28 mouse cellular contexts compared by ENCODE assay signal in the genomic region with DNA sequence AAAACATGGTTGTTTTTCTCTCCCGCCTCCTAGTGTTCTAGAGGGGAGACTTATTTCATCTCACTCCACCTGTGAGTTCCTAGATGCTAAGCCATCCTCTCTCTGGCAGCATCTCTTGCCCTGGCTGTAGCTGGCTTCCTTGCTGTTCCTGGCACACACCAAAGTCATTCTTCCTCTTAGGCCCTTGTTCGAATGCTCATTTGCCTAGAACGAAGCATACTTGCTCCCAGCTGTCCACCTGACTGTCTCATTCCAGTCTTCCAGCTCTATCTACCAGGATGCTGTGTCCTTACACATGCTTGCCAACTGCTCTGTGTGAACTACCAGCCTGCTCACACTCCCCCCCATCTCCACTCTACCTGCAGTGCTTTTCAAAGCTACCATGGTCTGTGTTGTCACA.
A peak's percentile ranks its signal among the peaks of the same experiment; 100 is the strongest.
DNase-seq lines count a peak whose midpoint lies in the region; ATAC-seq and TF ChIP-seq lines count a peak whose summit lies in the region.
"Had no signal": no experiment of that assay in that cellular context is flagged by ENCODE, and none has a peak within 500 bp of the region (broad histone marks: within the 10 kb centered on the region; RNA-seq: fewer than 3 reads in every experiment).

No protein-coding gene starts in this region.

- no peak for DNase-seq in hindbrain, embryonic 10.5 days (ENCODE audit: low spot score)
- DNase-seq in midbrain, postnatal 0 days (ENCODE audit: low spot score) = peak; percentile 51
- DNase-seq in midbrain, embryonic 14.5 days = no peak
- DNase-seq in cerebellum, adult 9-11 months = peak; percentile 88
- no peak for DNase-seq in right cerebral cortex, adult 2 months (ENCODE audit: low spot score in 2 of 2)
- DNase-seq in MN1 (ENCODE audit: low spot score) = no peak
- DNase-seq: adrenal gland, postnatal 14 days; gastrocnemius, postnatal 14 days; heart, adult 18-20 months; heart, postnatal 36 days; kidney, adult 18-20 months; kidney, postnatal 36 days; layer of hippocampus, postnatal 36 days; lung, postnatal 36 days had no signal

- 0 out of 2 replicates have a peak, but pooled peaks cover 3% of the 10 kb centered on the region for H3K36me3 ChIP-seq in hindbrain, embryonic 10.5 days
- H3K36me3 ChIP-seq in hindbrain, embryonic 16.5 days (ENCODE audit: control insufficient read depth, insufficient read depth, low read length) = no peaks in the 10 kb centered on the region
- no peaks in the 10 kb centered on the region for H3K36me3 ChIP-seq in midbrain, postnatal 0 days (ENCODE audit: insufficient read depth, low read length)
- H3K36me3 ChIP-seq in midbrain, embryonic 14.5 days (ENCODE audit: control insufficient read depth, insufficient read depth, low read length) = no peaks in the 10 kb centered on the region
- H3K36me3 ChIP-seq: G1E; kidney, embryonic 15.5 days; limb, embryonic 13.5 days; lung, embryonic 15.5 days; neural tube, embryonic 13.5 days; stomach, embryonic 15.5 days had no signal

- H3K9me3 ChIP-seq in hindbrain, embryonic 10.5 days = no peaks in the 10 kb centered on the region
- H3K9me3 ChIP-seq in hindbrain, embryonic 16.5 days (ENCODE audit: control insufficient read depth, low read length) = no peaks in the 10 kb centered on the region
- no peaks in the 10 kb centered on the region for H3K9me3 ChIP-seq in midbrain, postnatal 0 days (ENCODE audit: low read length)
- no peaks in the 10 kb centered on the region for H3K9me3 ChIP-seq in midbrain, embryonic 14.5 days (ENCODE audit: control insufficient read depth, low read length)
- H3K9me3 ChIP-seq: forebrain, embryonic 13.5 days; G1E; kidney, embryonic 15.5 days; limb, embryonic 13.5 days; lung, embryonic 15.5 days; neural tube, embryonic 13.5 days; stomach, embryonic 15.5 days had no signal

- 0 out of 2 replicates have a peak overlapping the region, but pooled peaks have one; percentile 8 for H3K27ac ChIP-seq in hindbrain, embryonic 10.5 days
- no peak overlapping the region for H3K27ac ChIP-seq in hindbrain, embryonic 16.5 days (ENCODE audit: low read depth, low read length)
- no peak overlapping the region for H3K27ac ChIP-seq in midbrain, postnatal 0 days (ENCODE audit: low read depth, low read length)
- H3K27ac ChIP-seq in midbrain, embryonic 14.5 days (replicated peaks; ENCODE audit: low read depth, low read length) = no peak overlapping the region
- peak overlapping the region; percentile 45; the same call in 1 of the 2 replicates for H3K27ac ChIP-seq in cortical plate, adult 2 months (ENCODE audit: insufficient read depth, low read length)
- H3K27ac ChIP-seq: forebrain, embryonic 13.5 days; hindbrain, embryonic 14.5 days; kidney, embryonic 15.5 days; limb, embryonic 13.5 days; lung, embryonic 15.5 days; neural tube, embryonic 13.5 days; stomach, embryonic 15.5 days had no signal

- no peaks in the 10 kb centered on the region for H3K27me3 ChIP-seq in hindbrain, embryonic 10.5 days (ENCODE audit: insufficient read depth, poor library complexity, severe bottlenecking)
- H3K27me3 ChIP-seq in hindbrain, embryonic 16.5 days (replicated peaks; ENCODE audit: control insufficient read depth, insufficient read depth, low read length) = no peaks in the 10 kb centered on the region
- H3K27me3 ChIP-seq in midbrain, postnatal 0 days (ENCODE audit: insufficient read depth, low read length) = no peaks in the 10 kb centered on the region
- no peaks in the 10 kb centered on the region for H3K27me3 ChIP-seq in midbrain, embryonic 14.5 days (ENCODE audit: control insufficient read depth, insufficient read depth, low read length)
- H3K27me3 ChIP-seq: forebrain, embryonic 13.5 days; kidney, embryonic 15.5 days; limb, embryonic 13.5 days; lung, embryonic 15.5 days; neural tube, embryonic 13.5 days; Patski; stomach, embryonic 15.5 days had no signal

- H3K4me2 ChIP-seq in hindbrain, embryonic 16.5 days (ENCODE audit: low read length) = no peak overlapping the region
- no peak overlapping the region for H3K4me2 ChIP-seq in midbrain, postnatal 0 days (ENCODE audit: low read depth, low read length, poor library complexity, severe bottlenecking)
- no peak overlapping the region for H3K4me2 ChIP-seq in midbrain, embryonic 14.5 days (ENCODE audit: low read length)
- H3K4me2 ChIP-seq: forebrain, embryonic 13.5 days; heart, embryonic 11.5 days; hindbrain, embryonic 14.5 days; kidney, embryonic 15.5 days; limb, embryonic 13.5 days; liver, embryonic 11.5 days; lung, embryonic 15.5 days; midbrain, embryonic 11.5 days; neural tube, embryonic 13.5 days; stomach, embryonic 15.5 days had no signal

- peaks cover 39% of the 10 kb centered on the region for H3K4me1 ChIP-seq in hindbrain, embryonic 10.5 days (replicated peaks)
- H3K4me1 ChIP-seq in hindbrain, embryonic 16.5 days (ENCODE audit: control insufficient read depth, insufficient read depth, low read depth, low read length) = peaks cover 14% of the 10 kb centered on the region
- H3K4me1 ChIP-seq in midbrain, postnatal 0 days (ENCODE audit: insufficient read depth, low read length) = peaks cover 13% of the 10 kb centered on the region
- peaks cover 22% of the 10 kb centered on the region for H3K4me1 ChIP-seq in midbrain, embryonic 14.5 days (ENCODE audit: control insufficient read depth, insufficient read depth, low read length)
- H3K4me1 ChIP-seq in cortical plate, adult 2 months (ENCODE audit: control insufficient read depth, insufficient read depth, low read length) = peaks cover 18% of the 10 kb centered on the region
- H3K4me1 ChIP-seq: limb, embryonic 13.5 days; stomach, embryonic 15.5 days had no signal

- no peak for TF ChIP-seq POLR2A in cortical plate, adult 2 months (IDR thresholded peaks at IDR 0.05; ENCODE audit: extremely low read depth, insufficient read depth, low read length)

- ATAC-seq in hindbrain, embryonic 16.5 days = no peak
- no peak for ATAC-seq in midbrain, postnatal 0 days (ENCODE audit: low FRiP score)
- no peak for ATAC-seq in midbrain, embryonic 14.5 days (ENCODE audit: low FRiP score, low TSS enrichment)
- ATAC-seq: forebrain, embryonic 13.5 days; Patski had no signal

- H3K9ac ChIP-seq in hindbrain, embryonic 16.5 days (ENCODE audit: low read depth, low read length) = no peak overlapping the region
- no peak overlapping the region for H3K9ac ChIP-seq in midbrain, postnatal 0 days (replicated peaks; ENCODE audit: low read length, poor library complexity, severe bottlenecking)
- no peak overlapping the region for H3K9ac ChIP-seq in midbrain, embryonic 14.5 days (replicated peaks; ENCODE audit: low read length)
- H3K9ac ChIP-seq: forebrain, embryonic 13.5 days; hindbrain, embryonic 14.5 days; kidney, embryonic 15.5 days; limb, embryonic 13.5 days; lung, embryonic 15.5 days; neural tube, embryonic 13.5 days; stomach, embryonic 15.5 days had no signal

- WGBS in hindbrain, embryonic 10.5 days = 90% methylated on average over 3 of the region's 3 CpGs
- 77% methylated on average over 3 of the region's 3 CpGs for WGBS in hindbrain, embryonic 16.5 days
- WGBS in midbrain, postnatal 0 days = 93% methylated on average over 3 of the region's 3 CpGs
- 96% methylated on average over 3 of the region's 3 CpGs for WGBS in midbrain, embryonic 14.5 days

- no peak for TF ChIP-seq CTCF in midbrain, postnatal 0 days (IDR thresholded peaks at IDR 0.05)
- TF ChIP-seq CTCF in cortical plate, adult 2 months (IDR thresholded peaks at IDR 0.05; ENCODE audit: extremely low read depth, insufficient read depth, low read length) = no peak

- no peak overlapping the region for H3K4me3 ChIP-seq in hindbrain, embryonic 10.5 days
- no peak overlapping the region for H3K4me3 ChIP-seq in hindbrain, embryonic 16.5 days (ENCODE audit: low read length)
- H3K4me3 ChIP-seq in midbrain, postnatal 0 days (ENCODE audit: low read depth, low read length) = no peak overlapping the region
- H3K4me3 ChIP-seq in midbrain, embryonic 14.5 days (replicated peaks; ENCODE audit: low read depth, low read length) = no peak overlapping the region
- no peak overlapping the region for H3K4me3 ChIP-seq in cortical plate, adult 2 months (ENCODE audit: insufficient read depth, low read length)
- H3K4me3 ChIP-seq: forebrain, embryonic 13.5 days; kidney, embryonic 15.5 days; limb, embryonic 13.5 days; lung, embryonic 15.5 days; neural tube, embryonic 13.5 days; stomach, embryonic 15.5 days had no signal

Comparison
In these comparisons a context has a peak if more than half of its experiments do, and no peak if none do; other contexts are left out.
1. DNase-seq: peak in midbrain, postnatal 0 days (single experiment) and cerebellum, adult 9-11 months (single experiment); none in hindbrain, embryonic 10.5 days (single experiment), midbrain, embryonic 14.5 days (single experiment), right cerebral cortex, adult 2 months (0 of 2) and MN1 (single experiment).
2. H3K27ac ChIP-seq: peak in hindbrain, embryonic 10.5 days (single experiment) and cortical plate, adult 2 months (single experiment); none in hindbrain, embryonic 16.5 days (single experiment), midbrain, postnatal 0 days (single experiment) and midbrain, embryonic 14.5 days (single experiment).